Mouse (Mus musculus) embryonic facial prominence, embryonic 15.5 days (tissue): ENCODE measurements around the gene St8sia4. TPM values are rescaled to one million over a fixed set of nuclear protein-coding genes. Genes with fewer than 3 reads are reported as not detected.

Experiments
- ATAC-seq: fragments of 200-750 bp; cut with Nextera tagmentation; 2 replicates; pipeline ENCODE4 v1.8.0; 2017; ENCODE audit warnings: low read depth, moderate TSS enrichment; ENCODE audit not compliant: insufficient number of reproducible peaks, low FRiP score, low TSS enrichment
- H3K27ac ChIP-seq: fragments of 300-500 bp; sonication (generic); replicated peaks from 2 replicates; pipeline ENCODE4 v1.5.1; 2015; ENCODE audit warnings: mild to moderate bottlenecking, inconsistent platforms
- H3K27me3 ChIP-seq: fragments of 300-500 bp; sonication (generic); 2 replicates; pipeline ENCODE4 v1.6.1; 2015; ENCODE audit warnings: inconsistent platforms
- H3K36me3 ChIP-seq: fragments of 300-500 bp; sonication (generic); 2 replicates; pipeline ENCODE4 v1.6.1; 2015; ENCODE audit warnings: mild to moderate bottlenecking, inconsistent platforms
- H3K4me1 ChIP-seq: fragments of 300-500 bp; sonication (generic); 2 replicates; pipeline ENCODE4 v1.6.1; 2015; ENCODE audit warnings: inconsistent platforms
- H3K4me2 ChIP-seq: fragments of 300-500 bp; sonication (generic); replicated peaks from 2 replicates; pipeline ENCODE4 v1.6.1; 2015; ENCODE audit warnings: mild to moderate bottlenecking, inconsistent platforms
- H3K4me3 ChIP-seq: fragments of 300-500 bp; sonication (generic); replicated peaks from 2 replicates; pipeline ENCODE4 v1.5.1; 2015; ENCODE audit warnings: mild to moderate bottlenecking, inconsistent platforms
- H3K9ac ChIP-seq: fragments of 300-500 bp; sonication (generic); 2 replicates; pipeline ENCODE4 v1.6.1; 2015; ENCODE audit warnings: inconsistent platforms
- H3K9me3 ChIP-seq: fragments of 300-500 bp; sonication (generic); replicated peaks from 2 replicates; pipeline ENCODE4 v1.6.1; 2016; ENCODE audit warnings: inconsistent platforms
- WGBS: fragments of 180-500 bp; shearing (Covaris S2); methylation state at CpG from one replicate; pipeline ENCODE4 v1.1.7; 2015; 5-methylcytosine and 5-hydroxymethylcytosine counted together
- polyA plus RNA-seq: library from polyadenylated mRNA; unstranded; fragments of >200 nt; fragmentation: Nextera tagmentation; extraction: Ambion mirVana; gene quantifications from 2 replicates; pipeline ENCODE4 v1.2.1, GENCODE M21; 2015

St8sia4 gene
- polyA plus RNA-seq, result 3.8 and 4.2 TPM in 2 replicates

- ATAC-seq, result peak; percentile 95
- no peaks in the 10 kb centered on the region for H3K9me3 ChIP-seq
- no peak within 1 kb of the TSS for H3K27ac ChIP-seq
- under 1% methylated on average over 52 of the region's 52 CpGs for WGBS
- H3K27me3 ChIP-seq, result peaks cover 6% of the 10 kb centered on the region
- peaks cover 16% of the 10 kb centered on the region for H3K4me1 ChIP-seq
- peak within 1 kb of the TSS; percentile 88 for H3K4me2 ChIP-seq
- peak within 1 kb of the TSS; percentile 28 for H3K9ac ChIP-seq
- no peaks in the 10 kb centered on the region for H3K36me3 ChIP-seq
- peak within 1 kb of the TSS; percentile 65 for H3K4me3 ChIP-seq
These were observed at the start of gene St8sia4 for GRCm38 (mm10) chr1:95667435-95668252. St8sia4 (minus strand) TSS chr1:95667571.

DNA sequence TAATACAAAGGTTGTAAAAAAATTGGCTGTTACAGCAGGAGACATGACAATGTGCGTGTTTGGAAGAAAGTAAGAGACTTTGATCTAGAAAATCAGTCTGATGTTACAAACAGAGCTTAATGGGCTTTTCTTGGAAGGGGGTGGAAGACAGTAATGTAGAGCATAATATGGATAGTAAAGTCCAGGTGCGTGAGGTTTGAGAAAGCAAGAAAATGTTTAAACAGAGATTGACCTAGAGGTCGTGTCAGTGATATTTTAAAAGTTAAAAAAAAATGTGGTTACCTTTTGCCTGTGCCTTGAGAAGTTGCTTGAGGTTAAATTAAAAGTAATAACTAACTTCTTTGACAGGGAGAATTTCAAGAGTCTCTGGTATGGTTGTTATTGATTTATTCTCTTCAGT, 41.8 kb upstream of the St8sia4 start:
- Histone ChIP-seq H3K4me2 (no peak overlapping the region), H3K4me1 (no peaks in the 10 kb centered on the region), H3K27me3 (no peaks in the 10 kb centered on the region), H3K4me3 (no peak overlapping the region), H3K9me3 (no peaks in the 10 kb centered on the region), H3K36me3 (no peaks in the 10 kb centered on the region), H3K27ac (no peak overlapping the region), H3K9ac (no peak overlapping the region)
- ATAC-seq, result no peak
- 57% methylated on average over 3 of the region's 3 CpGs for WGBS

DNA sequence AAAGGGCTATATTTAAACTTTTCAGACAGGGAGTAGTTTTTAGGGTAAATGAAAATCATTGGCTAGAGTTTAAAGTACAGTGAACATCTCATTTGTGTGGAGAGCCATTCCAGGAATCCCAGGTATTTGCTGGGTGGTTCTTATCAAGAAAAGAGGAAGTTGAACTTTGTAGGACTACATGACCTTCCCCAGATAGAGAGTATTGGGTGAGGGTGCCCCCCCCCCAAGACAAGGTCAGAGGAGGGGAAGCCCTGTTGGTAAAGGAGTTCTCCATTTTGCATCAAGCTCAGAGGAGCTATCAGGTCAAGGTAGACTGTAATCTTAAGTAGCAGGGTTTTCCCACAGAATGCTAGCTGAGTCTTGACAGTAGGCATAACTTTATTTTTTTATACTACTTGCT, 32.5 kb upstream of the St8sia4 start:
- Histone ChIP-seq H3K9ac (no peak overlapping the region), H3K4me2 (no peak overlapping the region), H3K9me3 (no peaks in the 10 kb centered on the region), H3K4me3 (no peak overlapping the region), H3K36me3 (no peaks in the 10 kb centered on the region), H3K27ac (no peak overlapping the region), H3K4me1 (no peaks in the 10 kb centered on the region), H3K27me3 (no peaks in the 10 kb centered on the region)
- ATAC-seq, result no peak

- H3K27me3 ChIP-seq, result no peaks in the 10 kb centered on the region
- no peaks in the 10 kb centered on the region for H3K36me3 ChIP-seq
- H3K9ac ChIP-seq, result no peak overlapping the region
- 67% methylated on average over 3 of the region's 3 CpGs for WGBS
- H3K4me1 ChIP-seq, result no peaks in the 10 kb centered on the region
- ATAC-seq, result no peak
- H3K27ac ChIP-seq, result no peak overlapping the region
- no peaks in the 10 kb centered on the region for H3K9me3 ChIP-seq
- H3K4me2 ChIP-seq, result no peak overlapping the region
- H3K4me3 ChIP-seq, result no peak overlapping the region
These were observed 6.7 kb upstream of the St8sia4 start for GRCm38 (mm10) chr1:95674052-95674451.

DNA sequence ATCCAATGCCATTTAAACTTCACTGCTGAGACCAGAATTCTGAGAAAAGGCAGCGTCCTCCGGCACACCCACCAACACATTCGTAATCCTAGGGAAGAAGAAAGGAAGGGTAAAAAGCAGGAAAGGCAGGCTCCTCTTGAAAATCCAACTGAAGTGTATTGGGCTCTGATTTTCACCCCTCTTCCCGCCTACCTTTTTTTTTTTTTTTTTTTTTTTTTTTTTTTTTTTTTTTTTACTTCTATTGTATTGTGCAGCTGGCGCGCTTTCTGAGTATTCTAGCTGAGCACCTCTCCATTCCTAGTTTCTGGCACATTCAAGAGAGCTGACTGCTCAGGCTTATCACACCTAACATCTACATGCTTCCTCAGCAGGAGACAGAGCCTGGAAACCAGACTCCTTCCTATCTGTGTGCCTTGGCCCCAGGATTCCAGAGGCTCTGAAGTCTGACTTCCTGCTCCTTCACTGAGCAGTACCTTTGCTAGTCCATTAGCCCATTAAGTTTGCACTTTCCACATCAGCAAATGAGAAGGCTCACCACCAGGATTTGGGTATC, 958 bp upstream of the St8sia4 start:
- no peaks in the 10 kb centered on the region for H3K9me3 ChIP-seq
- H3K4me3 ChIP-seq, result peak overlapping the region; percentile 65
- 0 out of 2 replicates have a peak overlapping the region, but pooled peaks have one; percentile 28 for H3K9ac ChIP-seq
- H3K27me3 ChIP-seq, result peaks cover 6% of the 10 kb centered on the region
- ATAC-seq, result no peak
- H3K36me3 ChIP-seq, result no peaks in the 10 kb centered on the region
- peaks cover 16% of the 10 kb centered on the region for H3K4me1 ChIP-seq
- H3K4me2 ChIP-seq, result peak overlapping the region; percentile 88
- 10% methylated on average over 6 of the region's 6 CpGs for WGBS
- no peak overlapping the region for H3K27ac ChIP-seq

- WGBS, result 1% methylated on average over 14 of the region's 14 CpGs
- H3K27ac ChIP-seq, result no peak overlapping the region
- no peak for ATAC-seq
These were observed 640 bp downstream of the St8sia4 start for GRCm38 (mm10) chr1:95666541-95667320.

DNA sequence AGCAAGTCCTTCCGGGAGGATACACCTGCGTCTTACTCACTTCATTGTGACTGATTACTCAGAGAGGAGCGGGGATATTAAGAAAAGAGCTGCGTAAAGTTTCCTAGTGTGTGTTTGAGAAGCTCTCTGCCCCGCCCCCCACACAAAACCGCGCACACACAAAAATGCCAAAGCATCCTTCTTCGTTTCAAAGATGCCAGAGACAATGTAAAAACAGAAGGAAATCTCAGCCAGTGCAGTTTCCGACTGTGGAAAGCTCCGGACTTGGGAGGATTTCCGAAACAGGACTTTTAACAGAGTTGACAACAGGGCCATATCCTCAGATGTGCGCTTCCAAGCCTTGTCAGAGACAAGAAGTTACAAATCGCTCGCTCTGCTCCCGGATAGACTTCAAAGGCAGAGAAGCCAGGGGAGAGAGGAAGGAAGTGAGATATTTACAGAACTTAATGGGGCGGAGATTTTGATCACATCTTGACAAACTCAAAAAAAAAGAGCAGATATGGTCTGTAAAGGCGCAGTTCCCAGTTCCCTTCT, 1.4 kb downstream of the St8sia4 start:
- Histone ChIP-seq H3K36me3 (no peaks in the 10 kb centered on the region), H3K9ac (no peak overlapping the region), H3K9me3 (no peaks in the 10 kb centered on the region), H3K4me2 (peak overlapping the region; percentile 88), H3K27ac (no peak overlapping the region), H3K27me3 (peaks cover 6% of the 10 kb centered on the region), H3K4me3 (peak overlapping the region; percentile 65), H3K4me1 (peaks cover 16% of the 10 kb centered on the region)
- WGBS, result 2% methylated on average over 17 of the region's 17 CpGs
- no peak for ATAC-seq

More at GRCm38 (mm10) chr1:95666541-95667320, 640 bp downstream of the St8sia4 start:
- Histone ChIP-seq H3K4me1 (peaks cover 16% of the 10 kb centered on the region), H3K9ac (peak overlapping the region; percentile 28), H3K4me2 (peak overlapping the region; percentile 88), H3K27me3 (peaks cover 6% of the 10 kb centered on the region), H3K36me3 (no peaks in the 10 kb centered on the region), H3K9me3 (no peaks in the 10 kb centered on the region), H3K4me3 (peak overlapping the region; percentile 65)

GRCm38 (mm10) chr1:95664969-95665702, 2.2 kb downstream of the St8sia4 start:
- Histone ChIP-seq H3K4me2 (peak overlapping the region; percentile 88), H3K36me3 (no peaks in the 10 kb centered on the region), H3K9ac (no peak overlapping the region), H3K9me3 (no peaks in the 10 kb centered on the region), H3K27me3 (peaks cover 6% of the 10 kb centered on the region), H3K4me3 (peak overlapping the region; percentile 65), H3K27ac (no peak overlapping the region), H3K4me1 (peaks cover 16% of the 10 kb centered on the region)
- 15% methylated on average over 22 of the region's 22 CpGs for WGBS
- ATAC-seq, result no peak

- Histone ChIP-seq H3K4me3 (no peak overlapping the region), H3K4me2 (peak overlapping the region; percentile 88; the same call in 1 of the 2 replicates), H3K4me1 (peaks cover 16% of the 10 kb centered on the region), H3K36me3 (no peaks in the 10 kb centered on the region), H3K27me3 (peaks cover 6% of the 10 kb centered on the region), H3K9me3 (no peaks in the 10 kb centered on the region), H3K27ac (no peak overlapping the region), H3K9ac (no peak overlapping the region)
- ATAC-seq, result no peak
- 24% methylated on average over 4 of the region's 4 CpGs for WGBS
These were observed 3.0 kb downstream of the St8sia4 start for GRCm38 (mm10) chr1:95664321-95664825.

DNA sequence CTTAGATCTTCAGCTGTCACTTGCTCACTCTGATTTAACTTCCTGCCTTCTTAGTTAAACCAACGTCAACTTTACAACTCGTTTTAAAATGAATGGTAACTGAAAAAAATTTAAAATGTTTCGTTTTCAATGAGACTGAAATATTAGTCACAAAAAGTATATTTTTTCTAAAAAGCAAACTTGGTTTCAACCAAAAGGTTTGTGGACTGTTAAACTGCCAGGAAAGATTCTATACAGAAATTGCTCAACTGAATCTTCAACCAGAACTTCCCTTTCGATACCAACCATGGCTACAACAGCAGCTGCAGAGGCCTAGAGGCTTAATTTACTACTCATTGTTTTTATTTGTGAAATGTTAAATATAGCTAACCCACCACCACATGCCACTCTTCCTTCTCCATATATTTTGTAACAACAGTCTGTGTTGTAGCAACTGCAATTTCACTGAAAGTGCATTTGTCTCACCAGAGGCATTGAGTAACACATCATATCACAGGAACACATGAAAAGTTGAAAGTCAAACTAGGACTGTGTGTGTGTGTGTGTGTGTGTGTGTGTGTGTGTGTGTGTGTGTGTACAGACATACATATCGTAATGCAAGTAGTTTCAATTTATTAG, 10.2 kb downstream of the St8sia4 start:
- WGBS, result 69% methylated on average over 5 of the region's 5 CpGs
- no peak overlapping the region for H3K27ac ChIP-seq
- H3K4me2 ChIP-seq, result no peak overlapping the region

More for the DNA sequence above, 10.2 kb downstream of the St8sia4 start:
- Histone ChIP-seq H3K9me3 (no peaks in the 10 kb centered on the region), H3K36me3 (no peaks in the 10 kb centered on the region), H3K4me1 (no peaks in the 10 kb centered on the region), H3K9ac (no peak overlapping the region), H3K27me3 (no peaks in the 10 kb centered on the region), H3K4me3 (no peak overlapping the region)
- no peak for ATAC-seq
